Mouse (Mus musculus): ENCODE data around the gene Rdh16f2.

GRCm38 (mm10) chr10:127866232-127866631 is at the start of gene Rdh16f2:
- TF ChIP-seq CTCF (IDR thresholded peaks at IDR 0.05), result no peak
- TF ChIP-seq EP300 (IDR thresholded peaks at IDR 0.05), result no peak
